In the genomic region with DNA sequence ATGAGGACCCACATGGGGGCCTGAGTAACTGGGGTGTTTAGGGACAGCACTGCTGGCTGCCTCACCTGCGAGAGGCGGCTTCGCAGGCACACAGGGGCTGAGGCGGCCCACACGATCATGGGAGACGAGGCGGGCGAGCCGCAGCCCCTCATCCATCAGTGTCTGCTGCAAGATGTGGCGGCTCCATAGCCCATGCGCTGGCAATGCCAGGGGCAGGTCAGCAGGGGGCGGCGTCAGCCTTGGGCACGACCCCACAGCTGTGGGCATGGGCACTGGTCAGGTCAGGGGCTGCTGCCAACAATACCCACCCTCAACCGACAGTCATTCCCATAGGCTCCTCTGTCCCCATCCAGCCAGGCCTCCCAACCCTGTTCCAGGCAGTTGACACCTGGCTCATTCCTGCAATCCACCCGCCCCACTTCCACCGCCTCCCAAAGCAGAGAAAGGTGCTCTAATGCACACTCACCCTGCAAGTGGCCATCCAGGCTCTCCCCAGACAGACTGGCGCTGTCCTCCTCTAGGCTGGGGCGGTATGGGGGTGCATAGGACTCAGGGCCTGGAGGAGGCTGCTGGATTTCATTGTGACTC, we compare ENCODE assay signal across 8 mouse cellular contexts. TPM values are rescaled to one million over a fixed set of nuclear protein-coding genes. Genes with fewer than 3 reads are reported as not detected.
DNase-seq lines count a peak whose midpoint lies in the region; ATAC-seq lines count a peak whose summit lies in the region.

No protein-coding gene starts in this region.

- 13% methylated on average over 19 of the region's 19 CpGs for WGBS in hindbrain, embryonic 12.5 days
- 32% methylated on average over 19 of the region's 19 CpGs for WGBS in liver, embryonic 13.5 days (ENCODE audit: insufficient replicate concordance)
- 10% methylated on average over 19 of the region's 19 CpGs for WGBS in neural tube, embryonic 13.5 days

- ATAC-seq in hindbrain, embryonic 12.5 days (ENCODE audit: low FRiP score) = no peak
- no peak; the same call in 1 of the 2 replicates for ATAC-seq in liver, embryonic 13.5 days (ENCODE audit: low read depth)
- ATAC-seq in neural tube, embryonic 13.5 days (ENCODE audit: low read depth) = no peak

- H3K4me2 ChIP-seq in hindbrain, embryonic 12.5 days (replicated peaks) = peak overlapping the region; percentile 36
- peak overlapping the region; percentile 60 for H3K4me2 ChIP-seq in liver, embryonic 13.5 days
- H3K4me2 ChIP-seq in neural tube, embryonic 13.5 days = peak overlapping the region; percentile 42

- peak; percentile 57 for DNase-seq in adrenal gland, postnatal 10 days
- DNase-seq in adrenal gland, postnatal 4 days (ENCODE audit: low spot score in 2 of 2) = no peak
- DNase-seq in 3134 (ENCODE audit: extremely low read depth, insufficient read length, low spot score) = peak; percentile 61
- peak; percentile 61 for DNase-seq in embryo, embryonic 11 days
- no peak for DNase-seq in liver, embryonic 13.5 days
- no peak for DNase-seq in right cerebral cortex, postnatal 14 days

- 0 out of 2 replicates have a peak overlapping the region, but pooled peaks have one; percentile 35 for H3K27ac ChIP-seq in hindbrain, embryonic 12.5 days
- H3K27ac ChIP-seq in liver, embryonic 13.5 days = peak overlapping the region; percentile 58
- H3K27ac ChIP-seq in neural tube, embryonic 13.5 days (replicated peaks) = no peak overlapping the region

- 0 out of 2 replicates have a peak overlapping the region, but pooled peaks have one; percentile 20 for H3K9ac ChIP-seq in hindbrain, embryonic 12.5 days
- H3K9ac ChIP-seq in liver, embryonic 13.5 days = no peak overlapping the region
- peak overlapping the region; percentile 44; the same call in 1 of the 2 replicates for H3K9ac ChIP-seq in neural tube, embryonic 13.5 days

- peaks cover 88% of the 10 kb centered on the region for H3K27me3 ChIP-seq in hindbrain, embryonic 12.5 days
- H3K27me3 ChIP-seq in liver, embryonic 13.5 days = peaks cover 68% of the 10 kb centered on the region
- peaks cover 92% of the 10 kb centered on the region for H3K27me3 ChIP-seq in neural tube, embryonic 13.5 days

- H3K36me3 ChIP-seq in hindbrain, embryonic 12.5 days = no peaks in the 10 kb centered on the region
- H3K36me3 ChIP-seq in liver, embryonic 13.5 days = peaks cover 27% of the 10 kb centered on the region
- H3K36me3 ChIP-seq in neural tube, embryonic 13.5 days = no peaks in the 10 kb centered on the region

- H3K4me1 ChIP-seq in hindbrain, embryonic 12.5 days = peaks cover 57% of the 10 kb centered on the region
- peaks cover 73% of the 10 kb centered on the region for H3K4me1 ChIP-seq in liver, embryonic 13.5 days (replicated peaks)
- H3K4me1 ChIP-seq in neural tube, embryonic 13.5 days (replicated peaks) = peaks cover 63% of the 10 kb centered on the region

- H3K4me3 ChIP-seq in hindbrain, embryonic 12.5 days = peak overlapping the region; percentile 11; the same call in 1 of the 2 replicates
- H3K4me3 ChIP-seq in liver, embryonic 13.5 days (replicated peaks) = 0 out of 2 replicates have a peak overlapping the region, but pooled peaks have one; percentile 27
- H3K4me3 ChIP-seq in neural tube, embryonic 13.5 days = peak overlapping the region; percentile 10; the same call in 1 of the 2 replicates

- no peaks in the 10 kb centered on the region for H3K9me3 ChIP-seq in hindbrain, embryonic 12.5 days (replicated peaks)
- no peaks in the 10 kb centered on the region for H3K9me3 ChIP-seq in liver, embryonic 13.5 days (replicated peaks)
- H3K9me3 ChIP-seq in neural tube, embryonic 13.5 days = no peaks in the 10 kb centered on the region

RNA-seq across cellular contexts. Expression of gene Nemp1, which starts 3.9 kb away (rescaled TPM):
- 1 to 10 TPM; 7.8 to 9.4 TPM for total RNA-seq in adrenal gland, postnatal 10 days (2021)
- total RNA-seq in adrenal gland, postnatal 4 days (2021) = 10 to 100 TPM; 11.6 to 13.2 TPM
- polyA plus RNA-seq in hindbrain, embryonic 12.5 days (2016; fragmentation: Nextera tagmentation; extraction: Ambion mirVana) = 7.8 and 8.9 TPM in 2 replicates
- 5.0 and 6.3 TPM in 2 replicates for polyA plus RNA-seq in liver, embryonic 13.5 days (2015; fragmentation: Nextera tagmentation; extraction: Ambion mirVana)
- polyA plus RNA-seq in neural tube, embryonic 13.5 days (2015; fragmentation: Nextera tagmentation; extraction: Ambion mirVana) = 3.3 and 3.6 TPM in 2 replicates

RNA-seq across cellular contexts. Expression of gene Nab2, which starts 5.6 kb away (rescaled TPM):
- 10 to 100 TPM; 19.0 to 24.8 TPM for total RNA-seq in adrenal gland, postnatal 10 days (2021)
- total RNA-seq in adrenal gland, postnatal 4 days (2021) = 10 to 100 TPM; 22.8 to 24.4 TPM
- 6.8 and 8.9 TPM in 2 replicates for polyA plus RNA-seq in hindbrain, embryonic 12.5 days (2016; fragmentation: Nextera tagmentation; extraction: Ambion mirVana)
- 1.5 and 2.1 TPM in 2 replicates for polyA plus RNA-seq in liver, embryonic 13.5 days (2015; fragmentation: Nextera tagmentation; extraction: Ambion mirVana)
- 4.0 and 4.5 TPM in 2 replicates for polyA plus RNA-seq in neural tube, embryonic 13.5 days (2015; fragmentation: Nextera tagmentation; extraction: Ambion mirVana)

RNA-seq across cellular contexts. Expression of gene Stat6, which starts 20.0 kb away (rescaled TPM):
- 10 to 100 TPM; 64.7 to 67.8 TPM for total RNA-seq in adrenal gland, postnatal 10 days (2021)
- 10 to 100 TPM; 72.7 to 78.0 TPM for total RNA-seq in adrenal gland, postnatal 4 days (2021)
- polyA plus RNA-seq in hindbrain, embryonic 12.5 days (2016; fragmentation: Nextera tagmentation; extraction: Ambion mirVana) = 8.8 and 11.3 TPM in 2 replicates
- 12.3 and 15.5 TPM in 2 replicates for polyA plus RNA-seq in liver, embryonic 13.5 days (2015; fragmentation: Nextera tagmentation; extraction: Ambion mirVana)
- 5.9 and 6.0 TPM in 2 replicates for polyA plus RNA-seq in neural tube, embryonic 13.5 days (2015; fragmentation: Nextera tagmentation; extraction: Ambion mirVana)

RNA-seq across cellular contexts. Expression of gene Lrp1, which starts 41.8 kb away (rescaled TPM):
- total RNA-seq in adrenal gland, postnatal 10 days (2021) = 100 to 1,000 TPM; 170 to 208 TPM
- 100 to 1,000 TPM; 283 to 301 TPM for total RNA-seq in adrenal gland, postnatal 4 days (2021)
- 111 and 115 TPM in 2 replicates for polyA plus RNA-seq in hindbrain, embryonic 12.5 days (2016; fragmentation: Nextera tagmentation; extraction: Ambion mirVana)
- 15.1 and 16.9 TPM in 2 replicates for polyA plus RNA-seq in liver, embryonic 13.5 days (2015; fragmentation: Nextera tagmentation; extraction: Ambion mirVana)
- 80.9 and 110 TPM in 2 replicates for polyA plus RNA-seq in neural tube, embryonic 13.5 days (2015; fragmentation: Nextera tagmentation; extraction: Ambion mirVana)

RNA-seq across cellular contexts. Expression of gene Myo1a, which starts 42.2 kb away (rescaled TPM):
- total RNA-seq in adrenal gland, postnatal 10 days (2021) = 1 to 10 TPM; 1.0 to 2.2 TPM
- 1 to 10 TPM; 1.6 to 2.1 TPM for total RNA-seq in adrenal gland, postnatal 4 days (2021)
- polyA plus RNA-seq in hindbrain, embryonic 12.5 days (2016; fragmentation: Nextera tagmentation; extraction: Ambion mirVana) = 0.33 and 0.67 TPM in 2 replicates
- 0.17 TPM in 2 replicates for polyA plus RNA-seq in liver, embryonic 13.5 days (2015; fragmentation: Nextera tagmentation; extraction: Ambion mirVana)
- 0.88 and 0.96 TPM in 2 replicates for polyA plus RNA-seq in neural tube, embryonic 13.5 days (2015; fragmentation: Nextera tagmentation; extraction: Ambion mirVana)

Comparison
In these comparisons a context has a peak if more than half of its experiments do, and no peak if none do; other contexts are left out.
1. DNase-seq: peak in adrenal gland, postnatal 10 days (single experiment), 3134 (single experiment) and embryo, embryonic 11 days (single experiment); none in adrenal gland, postnatal 4 days (0 of 2), liver, embryonic 13.5 days (single experiment) and right cerebral cortex, postnatal 14 days (single experiment).
2. Peak in every context shown above with its lines, with median percentiles within 50 percentile points of each other: H3K4me2 ChIP-seq and H3K4me3 ChIP-seq.